In the genomic region with DNA sequence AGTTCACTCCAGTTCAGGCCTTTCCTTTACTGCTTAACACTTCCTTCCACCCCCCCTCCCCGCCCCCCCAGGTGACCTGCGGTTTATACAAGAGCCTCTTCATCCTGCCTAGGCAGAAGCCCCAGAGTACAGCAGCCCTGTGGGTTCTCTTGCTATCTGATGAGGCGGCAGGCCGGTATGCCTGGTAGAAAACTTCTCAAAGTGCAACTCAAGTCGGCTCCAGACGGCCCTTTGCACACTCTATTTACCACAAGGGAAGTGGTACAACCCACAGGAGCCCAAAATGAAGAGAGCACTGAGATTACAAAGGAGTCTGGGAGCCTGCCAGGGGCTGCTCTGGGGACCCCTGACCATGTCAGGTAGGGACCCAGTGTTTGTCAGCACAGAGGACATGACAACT, we compare ENCODE assay signal across 13 mouse cellular contexts. TPM values are rescaled to one million over a fixed set of nuclear protein-coding genes. Genes with fewer than 3 reads are reported as not detected.
DNase-seq lines count a peak whose midpoint lies in the region; ATAC-seq lines count a peak whose summit lies in the region.
"Had no signal": no experiment of that assay in that cellular context is flagged by ENCODE, and none has a peak within 500 bp of the region (broad histone marks: within the 10 kb centered on the region; RNA-seq: fewer than 3 reads in every experiment).

No protein-coding gene starts in this region.

- H3K27me3 ChIP-seq in heart, embryonic 10.5 days (ENCODE audit: insufficient read depth, poor library complexity, severe bottlenecking), result no peaks in the 10 kb centered on the region
- H3K27me3 ChIP-seq in embryonic facial prominence, embryonic 10.5 days (replicated peaks; ENCODE audit: low read depth, poor library complexity, severe bottlenecking), result no peaks in the 10 kb centered on the region
- H3K27me3 ChIP-seq: hindbrain, embryonic 15.5 days; liver, embryonic 15.5 days had no signal

- H3K27ac ChIP-seq in heart, embryonic 10.5 days, result peak overlapping the region; percentile 1; the same call in 1 of the 2 replicates
- H3K27ac ChIP-seq in embryonic facial prominence, embryonic 10.5 days (replicated peaks), result peak overlapping the region; percentile 19
- H3K27ac ChIP-seq: liver, embryonic 15.5 days had no signal

- H3K4me1 ChIP-seq in heart, embryonic 10.5 days, result peaks cover 72% of the 10 kb centered on the region
- peaks cover 66% of the 10 kb centered on the region for H3K4me1 ChIP-seq in embryonic facial prominence, embryonic 10.5 days

- WGBS in heart, embryonic 10.5 days, result 52% methylated on average over 6 of the region's 6 CpGs
- WGBS in embryonic facial prominence, embryonic 10.5 days, result 74% methylated on average over 6 of the region's 6 CpGs

- H3K4me3 ChIP-seq in heart, embryonic 10.5 days, result no peak overlapping the region
- H3K4me3 ChIP-seq in embryonic facial prominence, embryonic 10.5 days, result no peak overlapping the region
- H3K4me3 ChIP-seq: hindbrain, embryonic 15.5 days; liver, embryonic 15.5 days; myocyte had no signal

- ATAC-seq in megakaryocyte progenitor cell, adult 5-6 weeks (replicated peaks; ENCODE audit: poor library complexity), result peak; percentile 61

- DNase-seq in heart, embryonic 10.5 days (ENCODE audit: low spot score), result no peak
- DNase-seq in heart, adult 11 months, result no peak
- peak; percentile 91 for DNase-seq in 416B (ENCODE audit: low read depth)
- DNase-seq in embryonic facial prominence, embryonic 10.5 days (ENCODE audit: low spot score), result no peak
- DNase-seq in testis, postnatal 10 days (ENCODE audit: low spot score), result no peak
- DNase-seq in adrenal gland, postnatal 25 days, result no peak
- DNase-seq in urinary bladder, postnatal 25 days (ENCODE audit: low spot score), result no peak
- DNase-seq: adrenal gland, postnatal 14 days; cerebellum, postnatal 14 days had no signal

- no peaks in the 10 kb centered on the region for H3K9me3 ChIP-seq in heart, embryonic 10.5 days
- no peaks in the 10 kb centered on the region for H3K9me3 ChIP-seq in embryonic facial prominence, embryonic 10.5 days
- H3K9me3 ChIP-seq: hindbrain, embryonic 15.5 days; liver, embryonic 15.5 days had no signal

- peaks cover 18% of the 10 kb centered on the region for H3K36me3 ChIP-seq in heart, embryonic 10.5 days
- peaks cover 61% of the 10 kb centered on the region for H3K36me3 ChIP-seq in embryonic facial prominence, embryonic 10.5 days (replicated peaks)
- H3K36me3 ChIP-seq: hindbrain, embryonic 15.5 days had no signal

RNA-seq across cellular contexts. Expression of gene Tesc, which starts 54.5 kb away (rescaled TPM):
- 10.0 and 19.0 TPM in 2 replicates for polyA plus RNA-seq in heart, embryonic 10.5 days (2016; fragmentation: Nextera tagmentation; extraction: Ambion mirVana)
- polyA plus RNA-seq in embryonic facial prominence, embryonic 10.5 days (2016; fragmentation: Nextera tagmentation; extraction: Ambion mirVana), result 0.20 and 1.6 TPM in 2 replicates
- 0.25 and 0.42 TPM in 2 replicates for total RNA-seq in megakaryocyte progenitor cell, adult 5-6 weeks (2015)
- total RNA-seq in megakaryocyte progenitor cell, adult 5-6 weeks (2017), result not detected in 2 replicates
- total RNA-seq in adrenal gland, postnatal 25 days (2021), result 103 and 131 TPM in 2 replicates

Comparison
In these comparisons a context has a peak if more than half of its experiments do, and no peak if none do; other contexts are left out.
1. RNA of gene Tesc, which starts 54.5 kb away (total RNA-seq): 103 to 131 TPM in adrenal gland, postnatal 25 days; 0.25 to 0.42 TPM in megakaryocyte progenitor cell, adult 5-6 weeks; every median in the first group is over 10 times any median in the second.